10 mouse cellular contexts compared by ENCODE assay signal in the genomic region with DNA sequence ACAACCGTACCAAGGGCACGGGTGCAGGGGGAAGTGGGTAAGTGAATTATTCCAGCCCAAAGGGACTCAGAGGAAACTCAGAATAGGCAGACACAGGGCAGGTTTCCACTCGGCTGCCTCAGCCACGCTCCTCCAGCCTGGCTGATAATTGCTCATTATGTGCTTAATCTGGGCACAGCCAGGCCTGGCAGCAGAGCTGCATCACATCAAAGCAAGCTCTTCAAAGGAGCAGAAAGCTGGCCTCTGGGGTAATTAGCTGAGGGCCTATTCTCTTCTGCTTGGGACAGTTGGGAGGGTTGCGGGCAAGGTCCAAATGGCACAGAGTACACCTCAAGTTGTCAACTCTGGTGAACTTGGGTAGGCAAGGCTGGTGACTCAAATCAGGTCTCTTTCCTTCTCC.
DNase-seq lines count a peak whose midpoint lies in the region; ATAC-seq and TF ChIP-seq lines count a peak whose summit lies in the region.
"Had no signal": no experiment of that assay in that cellular context is flagged by ENCODE, and none has a peak within 500 bp of the region (broad histone marks: within the 10 kb centered on the region; RNA-seq: fewer than 3 reads in every experiment).

No protein-coding gene starts in this region.

- TF ChIP-seq CTCF in left cerebral cortex, adult 2 months (IDR thresholded peaks at IDR 0.05): no peak

- peak; percentile 95 for ATAC-seq in forebrain, embryonic 11.5 days (replicated peaks; ENCODE audit: low FRiP score)

- 8% methylated on average over 5 of the region's 5 CpGs for whole genome bisulfite sequencing in forebrain, embryonic 11.5 days

- H3K36me3 ChIP-seq in forebrain, embryonic 11.5 days (ENCODE audit: control insufficient read depth, insufficient read depth, low read length): no peaks in the 10 kb centered on the region
- H3K36me3 ChIP-seq: heart, embryonic 13.5 days; liver, embryonic 13.5 days had no signal

- no peaks in the 10 kb centered on the region for H3K9me3 ChIP-seq in forebrain, embryonic 11.5 days (ENCODE audit: control insufficient read depth, low read length)
- H3K9me3 ChIP-seq: heart, embryonic 13.5 days; liver, embryonic 13.5 days had no signal

- no peak overlapping the region for H3K4me2 ChIP-seq in forebrain, embryonic 11.5 days (ENCODE audit: low read depth, low read length, severe bottlenecking)
- H3K4me2 ChIP-seq: heart, embryonic 13.5 days; liver, embryonic 13.5 days had no signal

- peaks cover 6% of the 10 kb centered on the region; the same call in 1 of the 2 replicates for H3K4me1 ChIP-seq in forebrain, embryonic 11.5 days (replicated peaks; ENCODE audit: control insufficient read depth, insufficient read depth, low read length)
- H3K4me1 ChIP-seq: heart, embryonic 13.5 days; liver, embryonic 13.5 days had no signal

- H3K9ac ChIP-seq in forebrain, embryonic 11.5 days (ENCODE audit: low read length): no peak overlapping the region
- H3K9ac ChIP-seq: heart, embryonic 13.5 days; liver, embryonic 13.5 days had no signal

- DNase-seq in MN1 (ENCODE audit: low spot score): peak; percentile 38
- peak; percentile 85 for DNase-seq in forebrain, embryonic 11.5 days (ENCODE audit: low spot score)
- DNase-seq in kidney, adult 8-10 months: peak; percentile 57 to 58
- peak; percentile 13 to 16 for DNase-seq in left cerebral cortex, adult 2 months (ENCODE audit: extremely low spot score in 1 of 2, low spot score in 2 of 2)
- no peak for DNase-seq in lung, postnatal 14 days
- no peak for DNase-seq in heart, adult 9 months (ENCODE audit: low spot score in 2 of 2)
- DNase-seq in ovary, postnatal 36 days (ENCODE audit: low spot score): no peak
- no peak for DNase-seq in gastrocnemius, adult 18-20 months (ENCODE audit: low spot score)
- DNase-seq: liver, embryonic 13.5 days had no signal

- H3K27ac ChIP-seq in forebrain, embryonic 11.5 days (ENCODE audit: low read depth, low read length): no peak overlapping the region
- no peak overlapping the region for H3K27ac ChIP-seq in left cerebral cortex, adult 2 months
- H3K27ac ChIP-seq: heart, embryonic 13.5 days; liver, embryonic 13.5 days had no signal

- no peak overlapping the region for H3K4me3 ChIP-seq in forebrain, embryonic 11.5 days (ENCODE audit: low read depth, low read length)
- H3K4me3 ChIP-seq in left cerebral cortex, adult 2 months: no peak overlapping the region
- H3K4me3 ChIP-seq: heart, embryonic 13.5 days; liver, embryonic 13.5 days had no signal

- no peaks in the 10 kb centered on the region for H3K27me3 ChIP-seq in forebrain, embryonic 11.5 days (ENCODE audit: control insufficient read depth, insufficient read depth, low read length)
- H3K27me3 ChIP-seq: heart, embryonic 13.5 days; liver, embryonic 13.5 days had no signal

- intact Hi-C loops in left cerebral cortex, adult 2 months (cut with DNase I): no loop called here

Comparison
In these comparisons a context has a peak if more than half of its experiments do, and no peak if none do; other contexts are left out.
1. DNase-seq: peak in MN1 (single experiment), forebrain, embryonic 11.5 days (single experiment), kidney, adult 8-10 months (2 of 2) and left cerebral cortex, adult 2 months (2 of 2); none in lung, postnatal 14 days (single experiment), heart, adult 9 months (0 of 2), ovary, postnatal 36 days (single experiment) and gastrocnemius, adult 18-20 months (single experiment).